Mouse (Mus musculus) midbrain, embryonic 13.5 days (tissue): ENCODE results near the gene Olfr666. TPM values are rescaled to one million over a fixed set of nuclear protein-coding genes. Genes with fewer than 3 reads are reported as not detected.
"Not testable (repeated sequence)": the region's sequence is repeated elsewhere in the genome, so short reads cannot be mapped to it uniquely, and the experiment has no call there.

Experiments used
- ATAC-seq: fragments of 200-750 bp; cut with Nextera tagmentation; 2 replicates; pipeline ENCODE4 v1.8.0; 2017; ENCODE audit warnings: mild to moderate bottlenecking, moderate TSS enrichment, moderate library complexity
- H3K27ac ChIP-seq: fragments of 300-500 bp; sonication (generic); 2 replicates; pipeline ENCODE4 v1.5.1; 2015; ENCODE audit warnings: inconsistent platforms, mild to moderate bottlenecking, moderate library complexity
- H3K27me3 ChIP-seq: fragments of 300-500 bp; sonication (generic); 2 replicates; pipeline ENCODE4 v1.6.1; 2015; ENCODE audit warnings: mild to moderate bottlenecking, inconsistent platforms
- H3K36me3 ChIP-seq: fragments of 300-500 bp; sonication (generic); 2 replicates; pipeline ENCODE4 v1.6.1; 2015; ENCODE audit warnings: mild to moderate bottlenecking, inconsistent platforms
- H3K4me1 ChIP-seq: fragments of 300-500 bp; sonication (generic); replicated peaks from 2 replicates; pipeline ENCODE4 v1.6.1; 2015; ENCODE audit warnings: inconsistent platforms
- H3K4me2 ChIP-seq: fragments of 300-500 bp; sonication (generic); replicated peaks from 2 replicates; pipeline ENCODE4 v1.6.1; 2015; ENCODE audit warnings: moderate library complexity, mild to moderate bottlenecking, inconsistent platforms
- H3K4me3 ChIP-seq: fragments of 300-500 bp; sonication (generic); replicated peaks from 2 replicates; pipeline ENCODE4 v1.5.1; 2015; ENCODE audit warnings: mild to moderate bottlenecking, inconsistent platforms
- H3K9ac ChIP-seq: fragments of 300-500 bp; sonication (generic); replicated peaks from 2 replicates; pipeline ENCODE4 v1.6.1; 2015; ENCODE audit warnings: mild to moderate bottlenecking, inconsistent platforms
- H3K9me3 ChIP-seq: fragments of 300-500 bp; sonication (generic); 2 replicates; pipeline ENCODE4 v1.6.1; 2016; ENCODE audit warnings: mild to moderate bottlenecking, inconsistent platforms
- WGBS: fragments of 180-500 bp; shearing (Covaris S2); methylation state at CpG from one replicate; pipeline ENCODE4 v1.1.7; 2015; 5-methylcytosine and 5-hydroxymethylcytosine counted together
- polyA plus RNA-seq: library from polyadenylated mRNA; unstranded; fragments of >200 nt; fragmentation: Nextera tagmentation; extraction: Ambion mirVana; gene quantifications from 2 replicates; pipeline ENCODE4 v1.2.1, GENCODE M21; 2015

The Olfr666 gene
- not detected in 2 replicates for polyA plus RNA-seq

DNA sequence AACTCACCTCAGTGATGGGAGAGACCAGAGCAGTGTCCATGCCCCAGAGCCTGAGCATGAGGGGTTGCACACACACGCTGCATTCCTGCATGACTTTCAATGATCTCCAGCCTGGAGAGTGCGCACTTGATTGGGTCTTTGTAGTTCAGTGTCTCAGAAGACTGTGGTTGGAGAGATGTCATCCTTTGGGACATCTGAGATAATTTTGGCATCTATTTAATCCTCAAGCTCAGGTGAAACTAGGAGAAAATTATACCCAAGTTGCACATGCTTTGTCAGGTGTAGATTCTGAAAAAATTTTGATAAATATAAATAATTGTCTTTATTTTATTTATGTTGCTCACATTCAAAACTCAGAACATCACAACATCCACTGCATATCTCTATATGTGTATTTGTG lies at the start of gene Olfr666:
Gene Olfr666, minus strand, starts transcription at position 101 of the 400 bp plus-strand sequence.
- H3K27ac ChIP-seq = no peak within 1 kb of the TSS
- H3K27me3 ChIP-seq = no peaks in the 10 kb centered on the region
- H3K4me3 ChIP-seq = no peak within 1 kb of the TSS
- H3K9ac ChIP-seq = no peak within 1 kb of the TSS
- H3K4me1 ChIP-seq = no peaks in the 10 kb centered on the region
- ATAC-seq = no peak
- no peak within 1 kb of the TSS for H3K4me2 ChIP-seq
- H3K36me3 ChIP-seq = no peaks in the 10 kb centered on the region
- 84% methylated on average over 2 of the region's 2 CpGs for WGBS
- no peaks in the 10 kb centered on the region for H3K9me3 ChIP-seq

GRCm38 (mm10) chr7:104933940-104934339 lies 38.2 kb upstream of the Olfr666 start, which contains the start of gene Olfr669:
Gene Olfr669, plus strand, starts transcription at chr7:104934240.
- no peak for ATAC-seq
- WGBS = 95% methylated on average over 1 of the region's 1 CpGs

GRCm38 (mm10) chr7:104927957-104928356 lies 32.2 kb upstream of the Olfr666 start, which contains the start of gene Olfr668:
Gene Olfr668, minus strand, starts transcription at chr7:104928057.
- H3K36me3 ChIP-seq = no peaks in the 10 kb centered on the region
- H3K27ac ChIP-seq = no peak within 1 kb of the TSS
- no peaks in the 10 kb centered on the region for H3K4me1 ChIP-seq
- no peak within 1 kb of the TSS for H3K4me2 ChIP-seq
- WGBS = 85% methylated on average over 1 of the region's 1 CpGs
- no peaks in the 10 kb centered on the region for H3K27me3 ChIP-seq
- no peak for ATAC-seq
- no peaks in the 10 kb centered on the region for H3K9me3 ChIP-seq
- no peak within 1 kb of the TSS for H3K4me3 ChIP-seq
- H3K9ac ChIP-seq = no peak within 1 kb of the TSS

More at GRCm38 (mm10) chr7:104933940-104934339, 38.2 kb upstream of the Olfr666 start, which contains the start of gene Olfr669:
- Histone ChIP-seq H3K4me1 (no peaks in the 10 kb centered on the region), H3K27ac (no peak within 1 kb of the TSS), H3K9ac (no peak within 1 kb of the TSS), H3K4me3 (no peak within 1 kb of the TSS), H3K27me3 (no peaks in the 10 kb centered on the region), H3K9me3 (no peaks in the 10 kb centered on the region), H3K36me3 (no peaks in the 10 kb centered on the region), H3K4me2 (no peak within 1 kb of the TSS)

DNA sequence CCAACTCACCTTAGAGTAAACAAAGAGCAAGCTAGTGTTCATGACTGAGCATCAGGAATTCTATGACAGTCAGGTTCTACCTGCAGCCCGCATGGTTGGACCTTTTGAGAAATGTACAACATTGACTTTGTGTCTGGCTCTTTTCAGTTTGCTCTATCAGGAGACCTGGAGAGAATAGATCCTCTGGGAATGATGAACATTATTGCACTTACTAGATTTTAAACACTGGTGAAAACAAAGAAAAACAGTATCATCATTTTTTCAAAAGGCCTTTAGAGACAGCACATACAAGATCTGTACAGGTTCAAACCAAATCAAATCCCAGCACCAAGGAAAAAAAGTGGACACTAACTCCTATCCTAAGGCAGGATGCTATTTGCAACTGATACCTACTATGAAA lies 25.6 kb upstream of the Olfr666 start, which contains the start of gene Olfr667:
Gene Olfr667, minus strand, starts transcription at position 101 of the 400 bp plus-strand sequence.
- no peak within 1 kb of the TSS for H3K4me2 ChIP-seq
- ATAC-seq = no peak
- 88% methylated on average over 1 of the region's 1 CpGs for WGBS

DNA sequence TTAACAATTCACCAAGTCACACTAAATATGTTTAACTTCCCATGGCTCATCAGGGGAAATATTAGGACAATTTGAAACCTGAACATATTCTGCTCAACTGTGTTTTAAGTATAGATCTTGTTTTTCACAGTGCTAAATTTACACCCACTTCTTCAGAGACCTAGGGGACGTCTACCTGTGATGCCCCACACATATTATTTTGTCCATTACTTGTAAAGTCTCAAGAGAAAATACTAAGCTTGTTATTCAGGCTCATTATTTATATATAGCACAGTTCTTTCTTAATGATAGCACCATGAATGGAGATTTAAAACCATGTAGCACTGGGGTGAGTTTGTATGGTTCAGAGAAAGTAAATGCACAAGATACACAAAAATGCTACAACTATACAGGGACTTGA lies 18.0 kb downstream of the Olfr666 start, which contains the start of gene Olfr665:
Gene Olfr665, plus strand, starts transcription at position 301 of the 400 bp plus-strand sequence.
- H3K4me3 ChIP-seq = no peak within 1 kb of the TSS
- no peak within 1 kb of the TSS for H3K4me2 ChIP-seq
- no peaks in the 10 kb centered on the region for H3K9me3 ChIP-seq
- H3K36me3 ChIP-seq = no peaks in the 10 kb centered on the region
- no peak within 1 kb of the TSS for H3K27ac ChIP-seq
- 60% methylated on average over 1 of the region's 1 CpGs for WGBS
- H3K27me3 ChIP-seq = no peaks in the 10 kb centered on the region
- no peak for ATAC-seq
- H3K9ac ChIP-seq = no peak within 1 kb of the TSS
- H3K4me1 ChIP-seq = no peaks in the 10 kb centered on the region

More for the DNA sequence above, 25.6 kb upstream of the Olfr666 start, which contains the start of gene Olfr667:
- Histone ChIP-seq H3K9ac (no peak within 1 kb of the TSS), H3K36me3 (no peaks in the 10 kb centered on the region), H3K4me3 (no peak within 1 kb of the TSS), H3K27me3 (no peaks in the 10 kb centered on the region), H3K9me3 (no peaks in the 10 kb centered on the region), H3K4me1 (no peaks in the 10 kb centered on the region), H3K27ac (no peak within 1 kb of the TSS)

DNA sequence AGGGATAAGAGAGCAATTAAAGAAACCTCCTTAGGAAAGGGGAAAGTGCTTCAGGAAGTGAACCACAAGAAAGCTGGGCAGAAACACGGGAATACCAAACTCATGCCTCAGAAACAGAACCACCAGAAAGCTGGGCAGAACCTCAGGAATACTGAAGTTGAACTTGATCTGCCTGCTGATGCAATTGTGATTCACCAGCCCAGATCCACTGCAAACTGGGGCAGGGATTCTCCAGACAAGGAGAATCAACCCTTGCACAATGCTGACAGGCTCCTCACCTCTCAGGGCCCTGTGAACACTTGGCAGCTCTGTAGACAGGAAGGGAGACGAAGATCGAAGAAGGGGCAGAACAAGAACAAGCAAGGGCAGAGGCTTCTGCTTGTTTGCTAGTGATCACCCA lies 34.4 kb downstream of the Olfr666 start:
- no peaks in the 10 kb centered on the region for H3K4me1 ChIP-seq
- ATAC-seq = no peak
- no peak overlapping the region for H3K27ac ChIP-seq
- H3K4me3 ChIP-seq = no peak overlapping the region
- no peaks in the 10 kb centered on the region for H3K27me3 ChIP-seq
- H3K36me3 ChIP-seq = no peaks in the 10 kb centered on the region
- H3K9ac ChIP-seq = no peak overlapping the region
- H3K4me2 ChIP-seq = no peak overlapping the region
- no peaks in the 10 kb centered on the region for H3K9me3 ChIP-seq
- 90% methylated on average over 3 of the region's 3 CpGs for WGBS

- no peak for ATAC-seq
Measured at GRCm38 (mm10) chr7:104857683-104858082, 38.1 kb downstream of the Olfr666 start.

GRCm38 (mm10) chr7:104856709-104857108 lies 39.0 kb downstream of the Olfr666 start, which contains the start of gene Usp17la:
Gene Usp17la, plus strand, starts transcription at chr7:104857009.
- not testable (repeated sequence) for H3K27ac ChIP-seq, ATAC-seq, H3K4me1 ChIP-seq

More at GRCm38 (mm10) chr7:104857683-104858082, 38.1 kb downstream of the Olfr666 start:
- Histone ChIP-seq H3K36me3 (no peaks in the 10 kb centered on the region), H3K9ac (no peak overlapping the region), H3K9me3 (no peaks in the 10 kb centered on the region), H3K4me1 (no peaks in the 10 kb centered on the region), H3K4me3 (no peak overlapping the region), H3K27ac (no peak overlapping the region), H3K27me3 (no peaks in the 10 kb centered on the region), H3K4me2 (no peak overlapping the region)
- 90% methylated on average over 1 of the region's 1 CpGs for WGBS

GRCm38 (mm10) chr7:104855248-104855750 lies 40.5 kb downstream of the Olfr666 start:
- Histone ChIP-seq H3K4me1 (no peaks in the 10 kb centered on the region), H3K9me3 (no peaks in the 10 kb centered on the region), H3K27ac (no peak overlapping the region), H3K4me3 (no peak overlapping the region), H3K27me3 (no peaks in the 10 kb centered on the region), H3K9ac (no peak overlapping the region), H3K36me3 (no peaks in the 10 kb centered on the region), H3K4me2 (no peak overlapping the region)
- no peak for ATAC-seq
- 85% methylated on average over 3 of the region's 3 CpGs for WGBS

More at GRCm38 (mm10) chr7:104856709-104857108, 39.0 kb downstream of the Olfr666 start, which contains the start of gene Usp17la:
- not testable (repeated sequence) for H3K4me2 ChIP-seq, H3K4me3 ChIP-seq, H3K36me3 ChIP-seq, H3K9ac ChIP-seq, H3K9me3 ChIP-seq, H3K27me3 ChIP-seq
- WGBS = 73% methylated on average over 2 of the region's 2 CpGs

- not testable (repeated sequence) for H3K4me2 ChIP-seq
- WGBS = 67% methylated on average over 2 of the region's 2 CpGs
Measured at GRCm38 (mm10) chr7:104851546-104851945, 44.2 kb downstream of the Olfr666 start.

DNA sequence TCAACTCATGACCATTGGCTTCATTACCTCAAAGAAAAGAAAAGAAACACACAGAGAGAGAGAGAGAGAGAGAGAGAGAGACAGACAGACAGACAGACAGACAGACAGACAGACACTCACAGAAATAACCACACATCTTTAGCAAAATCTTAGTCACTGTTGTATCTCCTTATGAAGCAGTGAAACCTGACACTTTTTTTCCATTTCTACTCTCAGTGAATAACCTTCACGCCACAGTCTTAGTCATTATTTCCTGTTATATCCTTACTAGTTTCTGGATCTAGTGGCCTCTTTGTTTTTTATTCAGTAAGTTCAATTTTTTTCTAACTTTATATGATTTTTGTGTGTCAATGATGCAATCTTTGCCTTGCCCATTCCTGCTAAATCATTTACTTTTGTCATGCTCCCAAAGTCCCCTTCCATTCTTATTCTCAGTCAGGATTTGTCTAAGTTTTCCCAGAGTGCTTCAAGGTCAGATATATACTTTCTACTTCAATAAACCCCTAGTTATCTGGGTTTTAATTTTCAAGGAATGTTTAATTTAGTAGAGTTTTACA lies 51.9 kb downstream of the Olfr666 start:
- Histone ChIP-seq H3K27me3 (no peaks in the 10 kb centered on the region), H3K9me3 (no peaks in the 10 kb centered on the region), H3K36me3 (no peaks in the 10 kb centered on the region), H3K4me3 (no peak overlapping the region), H3K4me1 (no peaks in the 10 kb centered on the region), H3K9ac (no peak overlapping the region), H3K4me2 (no peak overlapping the region), H3K27ac (no peak overlapping the region)
- ATAC-seq = no peak
- 78% methylated on average over 1 of the region's 1 CpGs for WGBS

More at GRCm38 (mm10) chr7:104851546-104851945, 44.2 kb downstream of the Olfr666 start:
- H3K9ac ChIP-seq, H3K4me3 ChIP-seq, H3K27me3 ChIP-seq, H3K9me3 ChIP-seq, ATAC-seq, H3K4me1 ChIP-seq, H3K27ac ChIP-seq, H3K36me3 ChIP-seq: not testable (repeated sequence)

- H3K9me3 ChIP-seq = no peaks in the 10 kb centered on the region
- no peaks in the 10 kb centered on the region for H3K27me3 ChIP-seq
- no peak for ATAC-seq
- H3K9ac ChIP-seq = no peak within 1 kb of the TSS
- WGBS = 70% methylated on average over 1 of the region's 1 CpGs
- H3K36me3 ChIP-seq = no peaks in the 10 kb centered on the region
- H3K4me1 ChIP-seq = no peaks in the 10 kb centered on the region
- no peak within 1 kb of the TSS for H3K4me3 ChIP-seq
- H3K27ac ChIP-seq = no peak within 1 kb of the TSS
- no peak within 1 kb of the TSS for H3K4me2 ChIP-seq
Measured at GRCm38 (mm10) chr7:104842503-104842902, 53.2 kb downstream of the Olfr666 start, which contains the start of gene Usp17lb. Gene Usp17lb, minus strand, starts transcription at chr7:104842603.
